Mouse (Mus musculus) A20 (cell line): Measurements from ENCODE around the gene Calu.
"Not testable (repeated sequence)": the region's sequence is repeated elsewhere in the genome, so short reads cannot be mapped to it uniquely, and the experiment has no call there.

Experiments used
- DNase-seq: peaks from one replicate; pipeline ENCODE4 v3.0.0-alpha.2; 2011; ENCODE audit warnings: low read depth, low spot score

Gene Calu

GRCm38 (mm10) chr6:29362246-29363128 lies 14.6 kb downstream of the Calu start:
- no peak for DNase-seq

GRCm38 (mm10) chr6:29363129-29363515 lies 15.3 kb downstream of the Calu start:
- DNase-seq, result no peak

- DNase-seq, result no peak
Measured at GRCm38 (mm10) chr6:29365277-29365676, 17.4 kb downstream of the Calu start.

GRCm38 (mm10) chr6:29377386-29377785 lies 29.5 kb downstream of the Calu start:
- DNase-seq, result no peak

- no peak for DNase-seq
Measured at GRCm38 (mm10) chr6:29378678-29379077, 30.8 kb downstream of the Calu start.

- DNase-seq, result no peak
Measured at GRCm38 (mm10) chr6:29379954-29380353, 32.1 kb downstream of the Calu start.

GRCm38 (mm10) chr6:29382442-29382841 lies 34.6 kb downstream of the Calu start:
- no peak for DNase-seq

GRCm38 (mm10) chr6:29388052-29388518 lies 40.2 kb downstream of the Calu start, which contains the start of gene Opn1sw:
Gene Opn1sw, minus strand, starts transcription at chr6:29388468.
- DNase-seq, result peak; percentile 87

- peak; percentile 82 for DNase-seq
Measured at GRCm38 (mm10) chr6:29388606-29389080, 40.8 kb downstream of the Calu start.

- peak; percentile 21 for DNase-seq
Measured at GRCm38 (mm10) chr6:29389425-29389824, 41.6 kb downstream of the Calu start.

GRCm38 (mm10) chr6:29390500-29390899 lies 42.6 kb downstream of the Calu start:
- DNase-seq, result not testable (repeated sequence)

- not testable (repeated sequence) for DNase-seq
Measured at GRCm38 (mm10) chr6:29391241-29391640, 43.4 kb downstream of the Calu start.

- DNase-seq, result no peak
Measured at GRCm38 (mm10) chr6:29391802-29392201, 43.9 kb downstream of the Calu start.

GRCm38 (mm10) chr6:29394286-29394685 lies 46.4 kb downstream of the Calu start:
- DNase-seq, result no peak

GRCm38 (mm10) chr6:29395910-29396713 lies 48.2 kb downstream of the Calu start, which contains the start of gene Ccdc136:
Gene Ccdc136, plus strand, starts transcription at chr6:29396309.
- DNase-seq, result peak; percentile 77

GRCm38 (mm10) chr6:29396714-29397540 lies 49.1 kb downstream of the Calu start:
- no peak for DNase-seq

GRCm38 (mm10) chr6:29397575-29397974 lies 49.7 kb downstream of the Calu start:
- DNase-seq, result no peak

GRCm38 (mm10) chr6:29399851-29400250 lies 52.0 kb downstream of the Calu start:
- no peak for DNase-seq

- no peak for DNase-seq
Measured at GRCm38 (mm10) chr6:29402693-29403342, 54.9 kb downstream of the Calu start.

GRCm38 (mm10) chr6:29406412-29406811 lies 58.5 kb downstream of the Calu start:
- no peak for DNase-seq

GRCm38 (mm10) chr6:29415446-29415845 lies 67.6 kb downstream of the Calu start:
- no peak for DNase-seq
